Mouse (Mus musculus): ENCODE data around the gene Manba. TPM values are rescaled to one million over a fixed set of nuclear protein-coding genes. Genes with fewer than 3 reads are reported as not detected.
A peak's percentile ranks its signal among the peaks of the same experiment; 100 is the strongest.
"Not testable (repeated sequence)": the region's sequence is repeated elsewhere in the genome, so short reads cannot be mapped to it uniquely, and the experiment has no call there.

Gene Manba
- polyA plus RNA-seq, 1 experiment from 2014 or later, result 5.8 TPM

GRCm38 (mm10) chr3:135468402-135468801 lies 17.0 kb upstream of the Manba start:
- 85% methylated on average over 1 of the region's 1 CpGs for WGBS (ENCODE audit: insufficient replicate concordance)
- Histone ChIP-seq H3K27ac (replicated peaks) (no peak overlapping the region), H3K4me2 (no peak overlapping the region), H3K36me3 (replicated peaks) (peaks cover 28% of the 10 kb centered on the region), H3K9me3 (replicated peaks) (no peaks in the 10 kb centered on the region), H3K4me1 (replicated peaks) (no peaks in the 10 kb centered on the region), H3K9ac (no peak overlapping the region), H3K4me3 (replicated peaks) (no peak overlapping the region), H3K27me3 (no peaks in the 10 kb centered on the region)
- no peak for ATAC-seq (ENCODE audit: insufficient read depth)

GRCm38 (mm10) chr3:135469146-135469545 lies 16.3 kb upstream of the Manba start:
- no peak for ATAC-seq (ENCODE audit: insufficient read depth)
- no peaks in the 10 kb centered on the region for H3K4me1 ChIP-seq (replicated peaks)
- no peak overlapping the region for H3K4me3 ChIP-seq (replicated peaks)
- WGBS (ENCODE audit: insufficient replicate concordance), result 44% methylated on average over 3 of the region's 3 CpGs
- no peak overlapping the region for H3K9ac ChIP-seq
- H3K27me3 ChIP-seq, result no peaks in the 10 kb centered on the region
- H3K36me3 ChIP-seq (replicated peaks), result peaks cover 22% of the 10 kb centered on the region
- H3K4me2 ChIP-seq, result no peak overlapping the region
- no peaks in the 10 kb centered on the region for H3K9me3 ChIP-seq (replicated peaks)
- no peak overlapping the region for H3K27ac ChIP-seq (replicated peaks)

- Histone ChIP-seq H3K4me1 (replicated peaks) (no peaks in the 10 kb centered on the region), H3K9me3 (replicated peaks) (no peaks in the 10 kb centered on the region), H3K9ac (no peak overlapping the region), H3K27ac (replicated peaks) (no peak overlapping the region), H3K27me3 (no peaks in the 10 kb centered on the region), H3K4me2 (no peak overlapping the region), H3K36me3 (replicated peaks) (peaks cover 14% of the 10 kb centered on the region), H3K4me3 (replicated peaks) (no peak overlapping the region)
- ATAC-seq (ENCODE audit: insufficient read depth), result peak; percentile 36; the same call in 1 of the 2 replicates
- 44% methylated on average over 4 of the region's 4 CpGs for WGBS (ENCODE audit: insufficient replicate concordance)
Measured at GRCm38 (mm10) chr3:135469974-135470373, 15.4 kb upstream of the Manba start.

DNA sequence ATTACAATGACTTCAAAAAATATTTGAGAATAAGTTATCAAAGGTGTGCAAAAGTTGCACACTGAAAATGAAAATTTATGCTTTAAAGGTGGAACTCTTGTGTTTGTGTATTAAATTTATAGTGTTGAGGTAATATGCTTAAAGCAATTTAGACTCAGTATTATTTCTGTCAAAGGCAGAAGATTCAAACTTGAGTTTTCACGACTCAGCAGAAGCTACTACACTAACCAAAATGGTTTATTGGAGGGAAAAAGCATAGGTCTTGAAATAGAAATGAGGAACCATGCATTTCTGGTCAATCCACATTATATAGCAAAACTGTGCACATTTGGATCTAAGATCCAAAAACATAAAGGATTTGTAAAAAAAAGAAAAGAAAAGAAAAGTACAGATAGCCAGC lies 14.6 kb upstream of the Manba start:
- H3K4me2 ChIP-seq, result no peak overlapping the region
- WGBS (ENCODE audit: insufficient replicate concordance), result 21% methylated on average over 1 of the region's 1 CpGs
- H3K27ac ChIP-seq (replicated peaks), result no peak overlapping the region
- ATAC-seq (ENCODE audit: insufficient read depth), result no peak
- H3K9ac ChIP-seq, result no peak overlapping the region
- H3K27me3 ChIP-seq, result no peaks in the 10 kb centered on the region
- H3K4me3 ChIP-seq (replicated peaks), result no peak overlapping the region
- no peaks in the 10 kb centered on the region for H3K9me3 ChIP-seq (replicated peaks)
- peaks cover 14% of the 10 kb centered on the region for H3K36me3 ChIP-seq (replicated peaks)
- no peaks in the 10 kb centered on the region for H3K4me1 ChIP-seq (replicated peaks)

GRCm38 (mm10) chr3:135475025-135475424 lies 10.4 kb upstream of the Manba start:
- 77% methylated on average over 8 of the region's 8 CpGs for WGBS (ENCODE audit: insufficient replicate concordance)
- Histone ChIP-seq H3K27me3 (no peaks in the 10 kb centered on the region), H3K4me2 (no peak overlapping the region), H3K9me3 (replicated peaks) (no peaks in the 10 kb centered on the region), H3K4me1 (replicated peaks) (no peaks in the 10 kb centered on the region), H3K9ac (no peak overlapping the region), H3K4me3 (replicated peaks) (no peak overlapping the region), H3K27ac (replicated peaks) (no peak overlapping the region), H3K36me3 (replicated peaks) (no peaks in the 10 kb centered on the region)
- ATAC-seq (ENCODE audit: insufficient read depth), result no peak

DNA sequence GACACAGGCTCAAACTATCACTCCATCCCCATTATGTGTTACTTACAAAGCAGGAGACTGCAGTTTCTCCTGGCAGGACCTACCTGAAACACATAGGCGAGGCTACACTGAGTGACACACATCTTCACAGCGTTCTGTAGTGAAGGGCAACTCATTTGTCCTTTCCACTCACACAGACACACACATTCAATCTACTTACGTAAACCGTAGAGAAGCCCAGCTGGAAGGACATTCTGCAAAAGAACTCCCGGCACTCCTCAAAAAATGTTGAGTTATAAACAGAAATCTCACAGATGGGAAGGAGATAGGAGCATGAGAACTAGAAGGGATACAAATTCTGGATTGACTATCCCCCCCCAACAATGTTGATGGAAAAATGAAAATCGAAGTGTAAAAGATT lies 9.1 kb upstream of the Manba start:
- no peaks in the 10 kb centered on the region for H3K36me3 ChIP-seq (replicated peaks)
- no peak overlapping the region for H3K4me2 ChIP-seq
- no peaks in the 10 kb centered on the region for H3K9me3 ChIP-seq (replicated peaks)
- 62% methylated on average over 6 of the region's 6 CpGs for WGBS (ENCODE audit: insufficient replicate concordance)
- H3K27ac ChIP-seq (replicated peaks), result no peak overlapping the region
- no peak overlapping the region for H3K9ac ChIP-seq
- H3K4me3 ChIP-seq (replicated peaks), result no peak overlapping the region
- ATAC-seq (ENCODE audit: insufficient read depth), result no peak
- no peaks in the 10 kb centered on the region for H3K27me3 ChIP-seq
- H3K4me1 ChIP-seq (replicated peaks), result no peaks in the 10 kb centered on the region

DNA sequence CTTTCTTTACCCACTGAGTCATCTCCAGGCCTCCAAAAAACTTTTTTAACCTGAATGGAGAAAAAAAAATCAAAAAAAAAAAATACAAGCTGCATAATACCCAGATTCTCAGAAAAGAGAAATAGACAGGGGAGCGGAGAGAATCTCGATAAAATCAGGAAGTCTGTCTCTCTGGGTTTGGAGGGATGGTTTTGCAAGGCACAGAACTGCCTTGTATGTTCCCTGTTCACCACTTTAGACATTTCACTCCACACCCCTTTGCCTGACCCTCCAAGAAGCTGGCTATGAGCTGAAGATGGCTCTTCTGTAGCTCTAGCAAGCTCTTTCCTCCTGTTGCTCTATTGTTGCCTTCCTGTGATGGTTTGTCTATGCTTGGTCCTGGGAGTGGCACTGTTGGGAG lies 8.4 kb upstream of the Manba start:
- Histone ChIP-seq H3K9me3 (replicated peaks) (no peaks in the 10 kb centered on the region), H3K36me3 (replicated peaks) (no peaks in the 10 kb centered on the region), H3K27ac (replicated peaks) (no peak overlapping the region), H3K4me2 (no peak overlapping the region), H3K4me1 (replicated peaks) (no peaks in the 10 kb centered on the region), H3K4me3 (replicated peaks) (no peak overlapping the region), H3K9ac (no peak overlapping the region), H3K27me3 (no peaks in the 10 kb centered on the region)
- no peak for ATAC-seq (ENCODE audit: insufficient read depth)
- 31% methylated on average over 2 of the region's 2 CpGs for WGBS (ENCODE audit: insufficient replicate concordance)

- WGBS (ENCODE audit: insufficient replicate concordance), result 59% methylated on average over 5 of the region's 5 CpGs
- not testable (repeated sequence) for H3K9me3 ChIP-seq (replicated peaks); ATAC-seq (ENCODE audit: insufficient read depth); H3K36me3 ChIP-seq (replicated peaks); H3K4me1 ChIP-seq (replicated peaks); H3K27me3 ChIP-seq; H3K4me3 ChIP-seq (replicated peaks); H3K4me2 ChIP-seq; H3K9ac ChIP-seq; H3K27ac ChIP-seq (replicated peaks)
Measured at GRCm38 (mm10) chr3:135479090-135479489, 6.3 kb upstream of the Manba start.

DNA sequence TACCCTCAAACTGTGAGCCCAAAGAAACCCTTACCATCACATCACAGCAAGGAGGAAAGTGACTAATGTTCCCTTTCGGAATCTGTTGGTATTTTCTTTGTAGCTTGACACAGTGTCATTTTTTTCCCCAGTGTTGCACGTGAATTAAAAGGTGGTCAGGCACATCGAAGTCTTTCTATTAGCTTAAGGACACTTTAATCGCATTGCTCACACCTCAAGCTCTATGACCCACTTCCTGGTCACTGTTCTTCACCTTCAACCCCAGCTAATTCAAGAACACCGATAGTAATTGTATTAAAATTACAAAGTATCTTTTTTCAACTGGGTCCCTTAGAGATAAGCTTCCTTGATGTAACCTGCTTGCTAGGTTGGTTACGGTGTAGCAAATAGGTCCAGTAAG lies 4.6 kb upstream of the Manba start:
- Histone ChIP-seq H3K9me3 (replicated peaks) (no peaks in the 10 kb centered on the region), H3K27ac (replicated peaks) (no peak overlapping the region), H3K27me3 (no peaks in the 10 kb centered on the region), H3K4me3 (replicated peaks) (no peak overlapping the region), H3K36me3 (replicated peaks) (no peaks in the 10 kb centered on the region), H3K4me1 (replicated peaks) (peaks cover 9% of the 10 kb centered on the region), H3K9ac (no peak overlapping the region), H3K4me2 (no peak overlapping the region)
- no peak for ATAC-seq (ENCODE audit: insufficient read depth)
- WGBS (ENCODE audit: insufficient replicate concordance), result 70% methylated on average over 6 of the region's 6 CpGs

- no peaks in the 10 kb centered on the region for H3K9me3 ChIP-seq (replicated peaks)
- no peak overlapping the region for H3K4me3 ChIP-seq (replicated peaks)
- H3K4me1 ChIP-seq (replicated peaks), result peaks cover 10% of the 10 kb centered on the region
- ATAC-seq (ENCODE audit: insufficient read depth), result no peak
- H3K27me3 ChIP-seq, result no peaks in the 10 kb centered on the region
- H3K9ac ChIP-seq, result no peak overlapping the region
- H3K36me3 ChIP-seq (replicated peaks), result no peaks in the 10 kb centered on the region
- H3K4me2 ChIP-seq, result no peak overlapping the region
- H3K27ac ChIP-seq (replicated peaks), result no peak overlapping the region
- WGBS (ENCODE audit: insufficient replicate concordance), result 49% methylated on average over 3 of the region's 3 CpGs
Measured at GRCm38 (mm10) chr3:135481608-135482007, 3.8 kb upstream of the Manba start.

GRCm38 (mm10) chr3:135484650-135485049 lies 761 bp upstream of the Manba start:
- not testable (repeated sequence) for H3K9me3 ChIP-seq (replicated peaks); H3K27ac ChIP-seq (replicated peaks); H3K27me3 ChIP-seq; H3K9ac ChIP-seq; ATAC-seq (ENCODE audit: insufficient read depth); H3K36me3 ChIP-seq (replicated peaks)
- 72% methylated on average over 15 of the region's 15 CpGs for WGBS (ENCODE audit: insufficient replicate concordance)
- Histone ChIP-seq H3K4me2 (peak overlapping the region; percentile 88), H3K4me3 (replicated peaks) (peak overlapping the region; percentile 69; the same call in 1 of the 2 replicates), H3K4me1 (replicated peaks) (peaks cover 10% of the 10 kb centered on the region)

GRCm38 (mm10) chr3:135485900-135486241 lies 460 bp downstream of the Manba start:
- H3K27ac ChIP-seq (replicated peaks), result no peak overlapping the region
- H3K27me3 ChIP-seq, result no peaks in the 10 kb centered on the region
- H3K36me3 ChIP-seq (replicated peaks), result no peaks in the 10 kb centered on the region
- H3K4me2 ChIP-seq, result peak overlapping the region; percentile 88
- H3K4me1 ChIP-seq (replicated peaks), result peaks cover 10% of the 10 kb centered on the region
- H3K4me3 ChIP-seq (replicated peaks), result peak overlapping the region; percentile 69
- H3K9ac ChIP-seq, result peak overlapping the region; percentile 66
- H3K9me3 ChIP-seq (replicated peaks), result no peaks in the 10 kb centered on the region
- WGBS (ENCODE audit: insufficient replicate concordance), result 2% methylated on average over 9 of the region's 9 CpGs
- no peak for ATAC-seq (ENCODE audit: insufficient read depth)
